Mouse (Mus musculus): ENCODE measurements around the gene Ccdc152. TPM values are rescaled to one million over a fixed set of nuclear protein-coding genes. Genes with fewer than 3 reads are reported as not detected.

Gene Ccdc152
- polyA plus RNA-seq, 1 experiment from 2014 or later: 0.58 TPM

GRCm38 (mm10) chr15:3281737-3282136 is 21.6 kb downstream of the Ccdc152 start:
- no peaks in the 10 kb centered on the region for H3K27me3 ChIP-seq (ENCODE audit: insufficient read depth, low read length)
- H3K4me1 ChIP-seq (replicated peaks; ENCODE audit: insufficient read depth, low read length): no peaks in the 10 kb centered on the region
- 96% methylated on average over 1 of the region's 1 CpGs for WGBS
- no peak for TF ChIP-seq CTCF (IDR thresholded peaks at IDR 0.05; ENCODE audit: low read depth)
- no peak overlapping the region for H3K4me3 ChIP-seq (replicated peaks; ENCODE audit: low read depth, low read length)
- no peak overlapping the region for H3K4me2 ChIP-seq (ENCODE audit: low read length)
- no peak overlapping the region for H3K9ac ChIP-seq (ENCODE audit: low read depth, low read length)
- no peak overlapping the region for H3K27ac ChIP-seq
- peaks cover 9% of the 10 kb centered on the region for H3K36me3 ChIP-seq (ENCODE audit: insufficient read depth, low read length)
- no peak for ATAC-seq (replicated peaks; ENCODE audit: low FRiP score, low read depth)
- DNase-seq (ENCODE audit: low spot score): no peak
- H3K9me3 ChIP-seq (replicated peaks; ENCODE audit: low read length): no peaks in the 10 kb centered on the region

- Histone ChIP-seq H3K4me2 (ENCODE audit: low read length) (no peak overlapping the region), H3K27me3 (ENCODE audit: insufficient read depth, low read length) (no peaks in the 10 kb centered on the region), H3K4me1 (replicated peaks; ENCODE audit: insufficient read depth, low read length) (no peaks in the 10 kb centered on the region), H3K9me3 (replicated peaks; ENCODE audit: low read length) (no peaks in the 10 kb centered on the region), H3K36me3 (ENCODE audit: insufficient read depth, low read length) (peaks cover 9% of the 10 kb centered on the region), H3K4me3 (replicated peaks; ENCODE audit: low read depth, low read length) (no peak overlapping the region), H3K27ac (no peak overlapping the region), H3K9ac (ENCODE audit: low read depth, low read length) (no peak overlapping the region)
- ATAC-seq (replicated peaks; ENCODE audit: low FRiP score, low read depth): no peak
- DNase-seq (ENCODE audit: low spot score): no peak
- TF ChIP-seq CTCF (IDR thresholded peaks at IDR 0.05; ENCODE audit: low read depth): no peak
Observed at GRCm38 (mm10) chr15:3281216-3281615, 22.1 kb downstream of the Ccdc152 start.

- DNase-seq (ENCODE audit: low spot score) (no peak), ATAC-seq (replicated peaks; ENCODE audit: low FRiP score, low read depth) (no peak)
- Histone ChIP-seq H3K27me3 (ENCODE audit: insufficient read depth, low read length) (no peaks in the 10 kb centered on the region), H3K9ac (ENCODE audit: low read depth, low read length) (no peak overlapping the region), H3K9me3 (replicated peaks; ENCODE audit: low read length) (no peaks in the 10 kb centered on the region), H3K4me1 (replicated peaks; ENCODE audit: insufficient read depth, low read length) (no peaks in the 10 kb centered on the region), H3K4me2 (ENCODE audit: low read length) (no peak overlapping the region), H3K27ac (no peak overlapping the region), H3K4me3 (replicated peaks; ENCODE audit: low read depth, low read length) (no peak overlapping the region), H3K36me3 (ENCODE audit: insufficient read depth, low read length) (peaks cover 9% of the 10 kb centered on the region)
- TF ChIP-seq CTCF (IDR thresholded peaks at IDR 0.05; ENCODE audit: low read depth): no peak
- 81% methylated on average over 7 of the region's 7 CpGs for WGBS
Observed at GRCm38 (mm10) chr15:3279242-3279641, 24.1 kb downstream of the Ccdc152 start.

GRCm38 (mm10) chr15:3277391-3277790 is 25.9 kb downstream of the Ccdc152 start:
- 83% methylated on average over 2 of the region's 2 CpGs for WGBS
- no peak overlapping the region for H3K9ac ChIP-seq (ENCODE audit: low read depth, low read length)

GRCm38 (mm10) chr15:3273191-3273590 is 30.1 kb downstream of the Ccdc152 start:
- 0 out of 2 replicates have a peak, but pooled peaks cover 4% of the 10 kb centered on the region for H3K36me3 ChIP-seq (ENCODE audit: insufficient read depth, low read length)
- peak overlapping the region; percentile 52; the same call in 1 of the 2 replicates for H3K4me2 ChIP-seq (ENCODE audit: low read length)
- no peak overlapping the region for H3K9ac ChIP-seq (ENCODE audit: low read depth, low read length)
- H3K27ac ChIP-seq: no peak overlapping the region
- TF ChIP-seq CTCF (IDR thresholded peaks at IDR 0.05; ENCODE audit: low read depth): no peak
- H3K4me1 ChIP-seq (replicated peaks; ENCODE audit: insufficient read depth, low read length): peaks cover 3% of the 10 kb centered on the region; the same call in 1 of the 2 replicates
- DNase-seq (ENCODE audit: low spot score) (no peak), ATAC-seq (replicated peaks; ENCODE audit: low FRiP score, low read depth) (no peak)
- WGBS: 72% methylated on average over 1 of the region's 1 CpGs
- H3K27me3 ChIP-seq (ENCODE audit: insufficient read depth, low read length): no peaks in the 10 kb centered on the region
- H3K9me3 ChIP-seq (replicated peaks; ENCODE audit: low read length): no peaks in the 10 kb centered on the region
- H3K4me3 ChIP-seq (replicated peaks; ENCODE audit: low read depth, low read length): no peak overlapping the region

More at GRCm38 (mm10) chr15:3277391-3277790, 25.9 kb downstream of the Ccdc152 start:
- Histone ChIP-seq H3K4me2 (ENCODE audit: low read length) (no peak overlapping the region), H3K36me3 (ENCODE audit: insufficient read depth, low read length) (peaks cover 9% of the 10 kb centered on the region), H3K27ac (no peak overlapping the region), H3K27me3 (ENCODE audit: insufficient read depth, low read length) (no peaks in the 10 kb centered on the region), H3K4me3 (replicated peaks; ENCODE audit: low read depth, low read length) (no peak overlapping the region), H3K9me3 (replicated peaks; ENCODE audit: low read length) (no peaks in the 10 kb centered on the region), H3K4me1 (replicated peaks; ENCODE audit: insufficient read depth, low read length) (no peaks in the 10 kb centered on the region)
- DNase-seq (ENCODE audit: low spot score) (no peak), ATAC-seq (replicated peaks; ENCODE audit: low FRiP score, low read depth) (no peak)
- peak; percentile 40; the same call in 1 of the 2 replicates for TF ChIP-seq CTCF (IDR thresholded peaks at IDR 0.05; ENCODE audit: low read depth)

- Histone ChIP-seq H3K9me3 (replicated peaks; ENCODE audit: low read length) (no peaks in the 10 kb centered on the region), H3K27me3 (ENCODE audit: insufficient read depth, low read length) (no peaks in the 10 kb centered on the region), H3K4me3 (replicated peaks; ENCODE audit: low read depth, low read length) (peak overlapping the region; percentile 35), H3K4me1 (replicated peaks; ENCODE audit: insufficient read depth, low read length) (peaks cover 3% of the 10 kb centered on the region; the same call in 1 of the 2 replicates), H3K4me2 (ENCODE audit: low read length) (peak overlapping the region; percentile 52), H3K9ac (ENCODE audit: low read depth, low read length) (peak overlapping the region; percentile 25; the same call in 1 of the 2 replicates), H3K36me3 (ENCODE audit: insufficient read depth, low read length) (no peaks in the 10 kb centered on the region), H3K27ac (no peak overlapping the region)
- DNase-seq (ENCODE audit: low spot score) (peak; percentile 51), ATAC-seq (replicated peaks; ENCODE audit: low FRiP score, low read depth) (no peak; the same call in 1 of the 2 replicates)
- 29% methylated on average over 6 of the region's 6 CpGs for WGBS
- TF ChIP-seq CTCF (IDR thresholded peaks at IDR 0.05; ENCODE audit: low read depth): no peak
Observed at GRCm38 (mm10) chr15:3271216-3271615, 32.1 kb downstream of the Ccdc152 start.

- ATAC-seq (replicated peaks; ENCODE audit: low FRiP score, low read depth): peak; percentile 93
- Histone ChIP-seq H3K9me3 (replicated peaks; ENCODE audit: low read length) (no peaks in the 10 kb centered on the region), H3K36me3 (ENCODE audit: insufficient read depth, low read length) (no peaks in the 10 kb centered on the region), H3K27ac (peak overlapping the region; percentile 94), H3K27me3 (ENCODE audit: insufficient read depth, low read length) (no peaks in the 10 kb centered on the region), H3K4me1 (replicated peaks; ENCODE audit: insufficient read depth, low read length) (peaks cover 3% of the 10 kb centered on the region; the same call in 1 of the 2 replicates), H3K4me3 (replicated peaks; ENCODE audit: low read depth, low read length) (peak overlapping the region; percentile 35), H3K9ac (ENCODE audit: low read depth, low read length) (peak overlapping the region; percentile 55), H3K4me2 (ENCODE audit: low read length) (peak overlapping the region; percentile 52)
- 1% methylated on average over 12 of the region's 12 CpGs for whole genome bisulfite sequencing
- no peak for TF ChIP-seq CTCF (IDR thresholded peaks at IDR 0.05; ENCODE audit: low read depth)
- peak; percentile 94 for DNase-seq (ENCODE audit: low spot score)
Observed at GRCm38 (mm10) chr15:3270646-3271077, 32.7 kb downstream of the Ccdc152 start.
